Mouse (Mus musculus) left cerebral cortex, adult 2 months (tissue): Measurements from ENCODE around the gene Zkscan3. TPM values are rescaled to one million over a fixed set of nuclear protein-coding genes. Genes with fewer than 3 reads are reported as not detected.
A peak's percentile ranks its signal among the peaks of the same experiment; 100 is the strongest.
"Not testable (repeated sequence)": the region's sequence is repeated elsewhere in the genome, so short reads cannot be mapped to it uniquely, and the experiment has no call there.

Experiments
- DNase-seq, 2 experiments: peaks; one replicate each; pipeline ENCODE4 v3.0.0; 2021 to 2022; ENCODE audit warnings: low spot score in 2 of 2, mixed read lengths in 1 of 2; ENCODE audit errors: extremely low spot score in 1 of 2
- H3K27ac ChIP-seq: fragments of 200-600 bp; 2 replicates; pipeline ENCODE4 v1.8.1; 2022
- H3K4me3 ChIP-seq: fragments of 200-600 bp; 2 replicates; pipeline ENCODE4 v1.8.1; 2022
- CTCF ChIP-seq: fragments of 200-600 bp; IDR thresholded peaks from 2 replicates; pipeline ENCODE4 v1.8.1; 2022; ENCODE audit warnings: antibody characterized with exemption, mild to moderate bottlenecking, moderate library complexity
- intact Hi-C: fragments of 180-260 bp; cut with DNase I; formaldehyde crosslinking; loops from one replicate; pipeline ENCODE4 v1.15.1; 2025
- total RNA-seq, 2 experiments: library from RNA; stranded (reverse); gene quantifications; 2 replicates each; pipeline ENCODE4 v1.2.3; 2021

Gene Zkscan3
- total RNA-seq, 2 experiments from 2014 or later: 39.0 to 44.4 TPM

DNA sequence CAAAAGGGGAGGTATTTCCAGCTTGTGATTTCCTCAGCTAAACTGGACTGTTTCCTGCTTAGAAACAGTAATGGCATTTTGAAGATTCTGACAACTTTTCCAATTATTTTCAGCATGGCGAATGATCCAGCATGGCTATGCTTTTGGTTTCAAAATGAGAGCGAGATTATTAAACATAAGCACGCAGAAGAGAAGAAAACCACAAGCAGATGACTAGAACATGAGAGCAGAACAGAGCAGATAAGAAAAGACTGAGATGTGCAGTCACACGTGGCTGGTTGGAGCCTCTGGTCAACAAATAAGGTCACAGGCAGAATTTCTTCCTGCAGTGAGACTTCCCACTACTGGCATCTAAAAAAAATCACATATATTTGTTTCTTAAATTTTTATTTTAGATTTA, 12.7 kb upstream of the Zkscan3 start:
- no peak for TF ChIP-seq CTCF
- H3K4me3 ChIP-seq: no peak overlapping the region
- intact Hi-C loops: no loop called here
- H3K27ac ChIP-seq: no peak overlapping the region
- DNase-seq: no peak

DNA sequence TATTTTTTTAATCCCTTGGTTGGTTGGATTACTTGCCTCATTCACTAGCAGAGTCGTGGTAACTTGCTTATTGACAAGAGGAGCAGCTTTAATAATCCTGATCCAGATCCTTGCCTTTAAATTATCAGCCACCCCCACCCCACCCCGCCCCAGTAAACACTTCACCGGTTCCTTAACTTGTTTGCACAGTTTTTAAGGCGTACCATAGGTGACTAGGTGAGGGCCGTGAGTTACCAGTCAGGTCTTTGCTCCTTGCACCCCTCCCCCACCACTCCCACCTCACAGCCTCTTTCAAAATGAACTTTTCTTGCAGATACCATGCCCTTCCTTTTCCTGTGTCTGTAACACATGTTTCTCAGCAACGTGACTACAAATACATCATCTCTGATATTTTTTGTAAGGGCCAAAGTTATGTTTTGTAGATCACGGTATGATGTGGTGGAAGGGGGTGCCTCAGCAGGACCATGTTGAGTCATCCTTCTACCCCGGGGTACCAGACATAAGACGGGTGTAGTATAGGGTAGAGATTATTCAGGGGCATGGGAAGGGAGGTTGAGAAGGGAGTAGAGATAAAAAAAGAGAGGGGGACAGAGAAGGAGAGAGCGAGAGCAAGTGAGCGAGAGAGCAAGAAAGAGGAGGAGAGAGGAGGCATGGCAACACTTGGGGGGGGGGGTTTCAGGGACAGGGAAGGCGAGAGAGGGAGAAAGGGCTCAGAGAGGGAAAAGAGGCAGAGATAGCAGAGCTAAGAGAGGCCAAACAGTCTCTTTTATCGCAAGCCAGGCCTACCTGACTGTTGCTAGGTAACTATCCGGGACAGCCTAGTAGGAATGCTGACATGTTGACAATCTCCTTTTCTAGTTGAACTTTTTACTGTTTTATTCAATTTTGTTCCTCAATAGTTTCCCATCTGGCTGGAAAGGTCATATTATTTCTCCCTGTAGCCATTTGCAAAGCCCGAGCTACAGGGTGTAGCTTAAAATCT, 12.0 kb upstream of the Zkscan3 start:
- H3K4me3 ChIP-seq: no peak overlapping the region
- intact Hi-C loops: no loop called here
- no peak for DNase-seq
- no peak for TF ChIP-seq CTCF
- no peak overlapping the region for H3K27ac ChIP-seq

DNA sequence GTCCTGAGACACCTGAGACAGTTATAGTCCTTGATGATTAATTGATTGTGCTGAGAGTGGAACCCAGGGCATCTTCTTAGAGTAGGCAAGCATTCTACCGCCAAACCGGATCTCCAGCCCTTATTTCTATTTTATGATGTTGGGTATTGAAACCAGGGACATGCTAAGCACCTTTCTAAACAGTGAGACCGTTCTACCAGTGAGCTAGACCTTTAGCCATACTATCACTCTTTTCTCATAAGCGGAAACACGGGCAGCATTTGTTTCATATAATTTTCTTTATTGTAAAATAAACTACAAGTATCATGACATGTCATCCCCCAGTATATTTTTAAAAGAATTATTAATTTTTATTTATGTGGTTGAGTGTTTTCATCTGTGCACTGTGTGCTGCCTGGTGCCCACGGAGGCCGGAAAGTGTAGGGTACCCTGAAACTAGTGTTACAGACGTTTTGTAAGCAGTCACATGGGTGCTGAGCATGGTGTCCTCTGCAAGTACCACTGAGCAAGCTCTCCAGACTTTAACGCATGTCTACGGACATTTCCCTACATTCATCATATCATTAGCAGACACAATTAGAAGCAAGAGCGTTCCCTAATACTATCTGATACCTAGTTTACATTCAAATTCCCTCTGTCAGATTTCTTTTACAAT, 6.4 kb upstream of the Zkscan3 start:
- no peak for TF ChIP-seq CTCF
- peak overlapping the region; percentile 93 for H3K27ac ChIP-seq
- no peak for DNase-seq
- H3K4me3 ChIP-seq: peak overlapping the region; percentile 67
- intact Hi-C loops: loop anchor here (2.0 kb wide), 1 partner anchor 32 kb away; the partner anchor contains the start of gene Pgbd1

GRCm38 (mm10) chr13:21407969-21408804, 5.6 kb upstream of the Zkscan3 start:
- intact Hi-C loops: loop anchor here (2.0 kb wide), 1 partner anchor 33 kb away; the partner anchor contains the start of gene Pgbd1
- Histone ChIP-seq H3K4me3 (peak overlapping the region; percentile 67), H3K27ac (peak overlapping the region; percentile 93)
- TF ChIP-seq CTCF: no peak
- DNase-seq: peak; percentile 83 to 84

DNA sequence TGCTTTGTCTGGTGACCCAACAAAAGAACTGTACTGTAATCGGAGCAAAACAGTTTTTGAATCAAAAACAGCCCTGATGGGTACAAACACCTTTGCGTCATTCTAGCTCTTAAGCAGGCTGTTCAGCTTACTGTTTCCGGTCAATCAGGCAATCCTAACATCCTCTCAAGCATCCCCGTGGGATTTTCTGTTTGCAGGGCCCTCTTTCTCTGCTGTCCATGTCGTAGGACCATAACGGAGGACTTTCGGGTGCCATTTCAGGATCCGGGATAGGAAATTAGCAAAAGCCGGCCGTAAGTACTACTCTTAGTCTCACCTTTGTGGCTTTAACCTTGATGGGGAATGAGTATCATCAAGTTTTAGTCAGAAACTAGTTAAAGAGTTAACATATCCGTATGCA, 4.8 kb upstream of the Zkscan3 start:
- no peak for DNase-seq
- intact Hi-C loops: no loop called here
- TF ChIP-seq CTCF: no peak
- no peak overlapping the region for H3K27ac ChIP-seq
- H3K4me3 ChIP-seq: no peak overlapping the region

DNA sequence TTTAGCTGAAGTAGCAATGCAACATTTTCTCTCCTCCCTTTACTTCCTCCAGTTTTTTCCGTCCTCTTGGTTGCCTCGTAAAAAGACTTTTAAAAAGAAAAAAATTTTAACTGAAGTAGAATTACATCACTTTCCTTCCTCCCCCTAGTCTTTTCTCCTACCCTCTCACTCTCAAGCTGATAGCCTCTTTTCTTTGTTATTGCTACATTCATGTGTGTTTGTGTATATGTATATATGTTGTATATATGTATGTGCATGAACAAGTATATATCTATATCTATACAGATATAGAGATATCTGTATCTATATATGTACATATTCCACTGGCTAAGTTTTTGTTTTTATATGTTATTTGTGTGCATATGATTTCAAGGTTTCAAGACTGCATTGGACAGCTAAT, 293 bp upstream of the Zkscan3 start:
- peak overlapping the region; percentile 66 for H3K4me3 ChIP-seq
- TF ChIP-seq CTCF: no peak
- peak overlapping the region; percentile 92 for H3K27ac ChIP-seq
- DNase-seq: no peak
- intact Hi-C loops: loop anchor here (1.0 to 5.0 kb wide), 5 partner anchors 40 to 128 kb away; partner anchors contain the start of genes Zkscan8, Zscan12 and Zscan26

DNA sequence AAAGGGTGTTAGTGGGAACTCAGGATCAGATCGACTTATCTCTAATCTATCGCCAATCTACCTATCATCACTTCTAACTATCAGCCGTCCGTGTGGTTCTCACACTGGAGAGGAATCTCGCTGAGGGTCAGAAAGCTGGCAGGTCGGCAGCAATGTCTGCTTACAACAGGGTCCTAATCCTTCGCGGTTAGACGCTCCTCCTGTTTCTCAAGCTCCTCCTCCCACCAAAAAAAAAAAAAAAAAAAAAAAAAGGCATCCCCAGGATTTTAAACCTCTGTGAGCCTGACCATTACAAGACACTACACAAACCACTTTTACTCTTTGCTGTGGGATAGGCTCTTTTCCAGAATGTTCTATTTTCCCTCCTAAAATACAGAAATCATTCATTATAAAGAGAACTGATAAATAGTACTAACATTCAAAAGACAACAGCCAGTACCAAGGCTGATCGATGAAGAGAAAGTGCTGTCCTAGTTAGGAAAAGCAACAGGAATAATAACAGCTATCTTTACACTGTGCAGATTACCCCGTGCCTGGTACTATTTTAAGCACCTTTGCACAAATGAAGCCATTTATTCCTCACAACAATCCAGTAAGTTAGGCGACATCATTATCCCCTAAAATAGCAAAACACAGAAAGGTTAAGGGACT, 794 bp downstream of the Zkscan3 start:
- intact Hi-C loops: loop anchor here (1.0 to 5.0 kb wide), 5 partner anchors 39 to 129 kb away; partner anchors contain the start of genes Zkscan8, Zscan12 and Zscan26
- no peak for TF ChIP-seq CTCF
- Histone ChIP-seq H3K27ac (peak overlapping the region; percentile 92), H3K4me3 (peak overlapping the region; percentile 66)
- no peak for DNase-seq

DNA sequence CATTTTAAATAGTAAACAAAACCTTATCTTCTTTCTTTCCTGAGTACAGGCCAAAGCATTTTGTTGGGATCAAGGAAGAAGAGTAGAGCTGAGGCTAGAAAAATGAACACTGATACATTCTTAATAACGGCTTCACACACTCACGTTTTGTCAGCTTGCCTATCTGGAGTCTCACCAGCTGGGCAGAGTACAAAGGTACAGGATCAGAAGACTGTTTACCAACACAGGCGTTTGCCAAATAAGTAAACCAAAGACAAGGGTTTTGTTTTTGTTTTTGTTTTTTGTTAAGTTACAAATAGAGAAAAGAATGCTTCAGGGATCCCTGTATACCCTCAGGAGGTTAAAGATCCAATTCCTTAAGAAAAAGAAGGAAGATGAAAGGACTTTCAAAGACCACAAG, 1.4 kb downstream of the Zkscan3 start:
- no peak for DNase-seq
- intact Hi-C loops: loop anchor here (5.0 kb wide), 1 partner anchor 124 kb away; no protein-coding TSS in a partner anchor
- no peak for TF ChIP-seq CTCF
- peak overlapping the region; percentile 66 for H3K4me3 ChIP-seq
- H3K27ac ChIP-seq: no peak overlapping the region

DNA sequence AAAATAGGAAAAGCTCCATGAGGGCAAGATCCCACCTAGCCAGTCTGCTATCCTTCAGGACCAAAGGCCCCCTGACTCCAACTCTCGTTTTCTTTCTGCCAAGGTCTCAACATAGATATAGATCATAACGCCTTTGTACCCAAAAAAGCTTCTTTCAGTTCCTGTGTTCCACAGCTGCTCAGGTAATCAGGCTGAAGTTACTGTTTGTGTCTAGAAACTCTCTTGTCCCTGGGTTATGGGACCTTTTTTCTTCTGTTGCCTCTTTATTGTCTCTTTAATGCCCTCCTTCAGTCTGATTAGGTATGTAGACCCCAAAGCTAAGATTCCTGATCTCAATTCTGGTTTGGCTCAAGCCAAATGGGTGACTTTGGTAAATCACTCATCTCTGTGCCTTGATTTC, 5.1 kb downstream of the Zkscan3 start:
- no peak for TF ChIP-seq CTCF
- no peak for DNase-seq
- intact Hi-C loops: no loop called here
- Histone ChIP-seq H3K27ac (no peak overlapping the region), H3K4me3 (no peak overlapping the region)

DNA sequence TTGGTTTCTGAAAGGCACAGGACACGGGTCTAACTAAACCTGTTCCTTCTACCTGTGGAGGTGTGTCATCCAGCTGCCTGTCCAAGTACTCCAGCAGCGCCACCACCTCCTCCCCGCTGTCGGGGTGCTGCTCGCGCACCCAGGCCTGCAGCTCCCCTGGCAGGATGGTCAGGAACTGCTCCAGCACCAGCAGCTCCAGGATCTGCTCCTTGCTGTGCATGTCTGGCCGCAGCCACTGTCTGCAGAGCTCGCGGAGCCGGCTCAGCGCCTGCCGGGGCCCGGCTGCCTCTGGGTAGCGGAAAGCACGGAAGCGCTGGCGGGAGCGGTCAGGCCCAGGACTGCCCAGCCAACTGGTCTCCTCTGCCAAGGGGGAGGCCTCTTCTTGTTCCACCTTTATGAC, 6.5 kb downstream of the Zkscan3 start:
- H3K27ac ChIP-seq, intact Hi-C loops: not testable (repeated sequence)
- H3K4me3 ChIP-seq: peak overlapping the region; percentile 33; the same call in 1 of the 2 replicates
- DNase-seq: peak; percentile 21 to 28

- no peak for DNase-seq
- no peak overlapping the region for H3K4me3 ChIP-seq
- H3K27ac ChIP-seq: no peak overlapping the region
- TF ChIP-seq CTCF: no peak
- intact Hi-C loops: no loop called here
These were observed 6.9 kb downstream of the Zkscan3 start for GRCm38 (mm10) chr13:21395623-21396022.
